Mouse (Mus musculus): ENCODE data around the gene Reep6. TPM values are rescaled to one million over a fixed set of nuclear protein-coding genes. Genes with fewer than 3 reads are reported as not detected.

Reep6 gene
- polyA plus RNA-seq, 1 experiment from 2014 or later, result 2.0 TPM

DNA sequence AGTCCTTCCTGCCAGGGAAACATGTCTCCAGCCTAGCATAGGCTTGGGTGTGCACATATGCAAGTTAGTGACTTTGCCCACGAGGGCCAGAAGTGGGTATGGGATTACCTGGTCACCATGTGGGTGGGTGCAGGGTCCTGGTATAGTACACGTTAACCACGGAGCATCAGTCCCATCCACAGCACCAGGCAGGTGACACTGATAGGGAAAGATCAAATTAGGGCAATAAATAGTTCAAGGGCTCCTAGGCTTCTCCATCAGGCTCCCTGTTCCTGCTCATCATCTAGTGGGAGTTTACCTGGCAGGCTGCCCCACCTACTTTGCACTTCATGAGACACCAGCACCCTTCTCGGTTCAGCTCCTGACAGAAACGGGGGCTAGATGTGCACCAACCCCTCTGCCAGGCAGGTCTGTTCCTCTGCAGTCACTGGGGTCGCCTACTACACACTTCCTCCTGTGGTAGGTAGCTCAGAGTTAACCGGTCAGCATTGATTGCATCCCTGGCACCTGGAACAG, 34.9 kb upstream of the Reep6 start:
- Histone ChIP-seq H3K9me3 (replicated peaks) (no peaks in the 10 kb centered on the region), H3K27ac (peak overlapping the region; percentile 90; the same call in 1 of the 2 replicates), H3K9ac (peak overlapping the region; percentile 99; the same call in 1 of the 2 replicates), H3K4me2 (0 out of 2 replicates have a peak overlapping the region, but pooled peaks have one; percentile 86), H3K4me3 (no peak overlapping the region), H3K27me3 (no peaks in the 10 kb centered on the region), H3K36me3 (ENCODE audit: poor library complexity, severe bottlenecking) (peaks cover 20% of the 10 kb centered on the region), H3K4me1 (peaks cover 70% of the 10 kb centered on the region)
- WGBS, result 45% methylated on average over 7 of the region's 7 CpGs
- ATAC-seq, result no peak

DNA sequence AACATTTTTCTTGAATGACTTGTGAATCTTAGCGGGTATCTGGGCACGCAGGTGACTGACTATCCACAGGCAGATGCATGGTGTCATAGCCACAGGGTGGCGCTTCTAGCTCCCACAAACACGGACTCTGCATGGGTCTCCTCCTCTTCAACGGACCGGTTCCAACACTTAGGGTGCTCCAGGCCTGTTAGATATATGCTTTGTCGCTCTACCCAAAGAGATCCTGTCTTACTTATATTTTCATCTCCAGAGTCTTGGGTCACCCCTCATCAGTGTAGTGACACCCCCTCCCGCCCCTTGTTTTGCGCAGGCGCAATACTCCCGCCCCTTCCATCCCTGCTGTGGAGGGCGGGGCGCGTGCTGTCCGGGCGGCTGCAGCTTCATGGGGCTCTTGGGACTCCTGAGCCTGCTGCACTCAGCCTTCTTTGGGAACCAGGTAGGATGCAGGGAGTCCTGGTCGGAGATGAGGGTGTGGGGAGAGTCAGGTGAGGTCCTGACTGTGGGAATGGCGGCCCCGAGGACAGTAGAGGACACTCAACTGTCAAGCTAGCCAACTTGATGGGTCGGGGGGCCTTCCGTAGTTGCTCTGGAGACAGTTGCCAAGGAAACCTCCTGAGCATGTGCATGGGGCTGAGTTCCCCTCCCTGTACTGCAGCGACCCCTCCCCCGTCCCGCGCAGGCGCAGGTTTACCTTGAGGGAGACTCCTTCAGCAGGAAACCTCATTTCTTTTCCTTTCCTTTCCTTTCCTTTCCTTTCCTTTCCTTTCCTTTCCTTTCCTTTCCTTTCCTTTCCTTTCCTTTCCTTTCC, 33.9 kb upstream of the Reep6 start, which contains the start of gene Apc2:
Apc2 (plus strand) TSS at position 360 of the 808 bp plus-strand sequence.
- Histone ChIP-seq H3K4me2 (peak within 1 kb of the TSS; percentile 86), H3K27ac (peak within 1 kb of the TSS; percentile 90), H3K9ac (peak within 1 kb of the TSS; percentile 99), H3K9me3 (replicated peaks) (no peaks in the 10 kb centered on the region), H3K36me3 (ENCODE audit: poor library complexity, severe bottlenecking) (peaks cover 20% of the 10 kb centered on the region), H3K27me3 (no peaks in the 10 kb centered on the region), H3K4me1 (peaks cover 80% of the 10 kb centered on the region), H3K4me3 (peak within 1 kb of the TSS; percentile 73)
- ATAC-seq, result peak; percentile 39
- under 1% methylated on average over 26 of the region's 26 CpGs for WGBS

DNA sequence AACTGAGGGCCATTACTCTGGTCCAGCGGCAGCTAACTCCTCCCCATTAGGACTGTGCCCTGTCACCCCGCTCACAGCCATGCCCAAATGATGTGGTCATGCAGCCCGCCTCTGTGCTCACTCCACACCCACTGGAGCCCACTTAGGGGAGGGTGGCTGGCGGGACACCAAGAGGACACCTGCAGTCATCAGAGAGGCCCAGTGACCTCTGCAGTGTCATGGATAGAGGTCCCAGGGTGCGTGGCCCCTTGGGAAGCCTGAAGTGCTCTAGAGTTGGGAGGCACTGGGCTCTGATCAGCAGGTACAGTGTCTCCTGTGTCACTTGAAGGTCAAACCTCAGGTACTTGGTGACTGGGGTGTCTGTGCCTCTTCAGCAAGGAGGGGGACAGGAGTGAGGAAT, 32.9 kb upstream of the Reep6 start:
- Histone ChIP-seq H3K27ac (peak overlapping the region; percentile 90), H3K36me3 (ENCODE audit: poor library complexity, severe bottlenecking) (peaks cover 24% of the 10 kb centered on the region), H3K9ac (peak overlapping the region; percentile 99), H3K4me2 (peak overlapping the region; percentile 86), H3K9me3 (replicated peaks) (no peaks in the 10 kb centered on the region), H3K4me1 (peaks cover 88% of the 10 kb centered on the region), H3K27me3 (no peaks in the 10 kb centered on the region), H3K4me3 (peak overlapping the region; percentile 73)
- ATAC-seq, result no peak
- 79% methylated on average over 5 of the region's 5 CpGs for WGBS

DNA sequence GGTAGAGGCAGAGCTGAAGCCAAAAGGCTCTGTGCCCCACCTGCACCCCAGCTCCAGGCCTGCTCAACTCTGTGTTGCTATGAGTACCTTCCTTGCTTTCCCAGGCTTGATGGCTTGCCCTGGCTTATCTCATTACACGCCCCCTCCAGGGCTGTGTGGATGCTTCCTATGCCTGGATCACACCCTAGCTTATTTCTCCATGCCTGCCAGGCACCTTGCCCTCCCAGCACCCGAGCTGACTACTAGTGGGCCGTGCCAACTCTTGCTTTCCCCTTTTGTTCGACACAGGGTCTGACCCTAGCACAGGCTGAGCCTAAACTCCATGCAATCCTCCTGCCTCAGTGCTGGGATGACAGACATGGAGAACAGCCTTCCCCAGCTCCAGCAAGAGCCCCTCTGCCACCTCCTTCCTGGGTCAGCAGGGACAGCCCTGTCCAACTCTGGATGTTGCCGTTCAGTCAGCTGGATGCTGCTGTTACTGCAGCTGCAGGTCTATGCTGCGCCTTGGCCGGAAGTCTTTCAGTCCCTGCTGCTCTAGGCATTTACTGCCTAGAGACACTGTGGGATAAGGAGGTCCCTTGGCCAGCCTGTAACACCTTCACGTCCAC, 32.1 kb upstream of the Reep6 start:
- no peaks in the 10 kb centered on the region for H3K27me3 ChIP-seq
- peak overlapping the region; percentile 86 for H3K4me2 ChIP-seq
- no peaks in the 10 kb centered on the region for H3K9me3 ChIP-seq (replicated peaks)
- peaks cover 32% of the 10 kb centered on the region for H3K36me3 ChIP-seq (ENCODE audit: poor library complexity, severe bottlenecking)
- H3K27ac ChIP-seq, result peak overlapping the region; percentile 98; the same call in 1 of the 2 replicates
- H3K4me3 ChIP-seq, result peak overlapping the region; percentile 73; the same call in 1 of the 2 replicates
- ATAC-seq, result no peak
- WGBS, result 73% methylated on average over 8 of the region's 8 CpGs
- peaks cover 93% of the 10 kb centered on the region for H3K4me1 ChIP-seq
- peak overlapping the region; percentile 99 for H3K9ac ChIP-seq

DNA sequence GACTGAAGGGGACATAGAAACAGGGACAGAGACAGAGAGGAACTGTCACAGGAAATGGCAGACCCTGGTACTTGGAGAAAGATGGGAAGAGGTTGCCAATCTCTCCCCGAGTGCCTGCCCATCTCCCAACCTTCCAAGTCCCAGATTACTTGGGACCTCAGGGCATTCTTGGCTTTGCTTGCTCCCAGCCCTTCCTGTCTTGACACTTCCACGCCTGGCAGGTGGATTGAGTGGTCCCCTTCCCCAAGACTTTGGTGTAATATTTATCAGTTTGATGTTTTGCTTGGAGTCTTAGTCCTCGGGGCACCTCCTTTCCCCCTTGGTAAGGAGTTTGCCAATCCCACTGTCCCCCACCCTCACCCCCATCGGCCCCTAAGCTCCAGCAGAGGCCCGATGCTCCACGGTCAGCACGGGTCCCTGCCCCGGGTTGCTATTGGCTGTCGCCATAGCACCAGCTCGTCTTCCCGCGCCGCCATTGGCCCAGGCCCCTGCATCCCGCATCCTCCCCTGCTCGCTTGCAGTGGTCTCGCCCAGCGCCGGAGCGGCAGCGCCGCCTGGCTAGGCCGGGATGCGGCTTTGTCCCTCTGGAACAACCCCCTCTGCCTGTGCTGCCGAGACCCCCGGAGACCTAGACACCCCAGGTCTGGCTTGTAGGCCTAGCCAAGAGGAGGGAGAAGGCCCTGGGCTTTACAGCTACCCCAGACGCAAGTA, 31.0 kb upstream of the Reep6 start:
- H3K9me3 ChIP-seq (replicated peaks), result no peaks in the 10 kb centered on the region
- ATAC-seq, result peak; percentile 86
- H3K4me1 ChIP-seq, result peaks cover 94% of the 10 kb centered on the region
- peak overlapping the region; percentile 98 for H3K27ac ChIP-seq
- H3K9ac ChIP-seq, result peak overlapping the region; percentile 99
- no peaks in the 10 kb centered on the region for H3K27me3 ChIP-seq
- H3K4me3 ChIP-seq, result peak overlapping the region; percentile 73
- peaks cover 36% of the 10 kb centered on the region for H3K36me3 ChIP-seq (ENCODE audit: poor library complexity, severe bottlenecking)
- H3K4me2 ChIP-seq, result peak overlapping the region; percentile 86
- 2% methylated on average over 24 of the region's 26 CpGs for WGBS

DNA sequence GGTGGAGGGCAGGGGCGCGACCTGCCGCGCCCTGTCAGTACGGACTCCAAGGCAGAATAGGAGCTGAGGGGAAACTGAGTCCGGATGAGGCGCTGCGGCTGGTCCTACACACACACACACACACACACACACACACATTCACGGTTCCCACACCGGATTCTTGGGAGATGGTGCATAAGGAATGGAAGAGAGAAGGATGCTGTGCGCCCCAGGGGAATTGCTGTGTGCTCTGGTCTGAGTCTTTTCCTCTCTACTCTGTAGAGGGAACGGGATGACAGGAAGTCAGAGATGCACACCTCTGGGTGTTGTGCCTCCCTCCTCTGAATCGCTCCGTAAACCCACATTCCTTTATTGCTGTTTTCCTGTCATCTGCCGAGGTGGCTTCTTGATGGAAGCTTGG, 30.5 kb upstream of the Reep6 start:
- peak overlapping the region; percentile 98 for H3K27ac ChIP-seq
- H3K36me3 ChIP-seq (ENCODE audit: poor library complexity, severe bottlenecking), result peaks cover 36% of the 10 kb centered on the region
- ATAC-seq, result no peak
- no peaks in the 10 kb centered on the region for H3K27me3 ChIP-seq
- H3K9ac ChIP-seq, result peak overlapping the region; percentile 99
- H3K4me1 ChIP-seq, result peaks cover 94% of the 10 kb centered on the region
- peak overlapping the region; percentile 86 for H3K4me2 ChIP-seq
- WGBS, result 4% methylated on average over 15 of the region's 15 CpGs
- no peaks in the 10 kb centered on the region for H3K9me3 ChIP-seq (replicated peaks)
- peak overlapping the region; percentile 73 for H3K4me3 ChIP-seq

DNA sequence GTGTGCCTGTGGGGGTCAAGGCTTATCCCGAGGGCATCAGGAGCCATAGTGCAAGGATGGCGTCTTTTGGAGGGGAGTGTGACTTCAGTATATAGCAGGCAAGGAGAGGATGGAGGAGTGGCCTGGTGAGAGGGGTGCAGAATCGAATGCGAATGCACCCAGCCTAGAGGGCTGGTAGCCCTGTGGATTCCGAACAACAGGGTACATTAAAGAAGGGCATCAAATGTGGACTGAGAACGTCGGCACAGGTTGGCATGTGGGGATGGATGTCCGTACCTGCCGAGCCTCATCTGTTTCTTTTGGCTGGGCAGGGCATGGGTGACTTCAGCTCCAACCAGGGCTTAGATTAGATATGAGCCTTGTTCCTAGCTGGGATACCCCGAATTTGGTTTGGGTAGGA, 29.9 kb upstream of the Reep6 start:
- Histone ChIP-seq H3K9me3 (replicated peaks) (no peaks in the 10 kb centered on the region), H3K4me1 (peaks cover 94% of the 10 kb centered on the region), H3K27ac (peak overlapping the region; percentile 98), H3K27me3 (no peaks in the 10 kb centered on the region), H3K9ac (peak overlapping the region; percentile 99), H3K4me2 (peak overlapping the region; percentile 86), H3K36me3 (ENCODE audit: poor library complexity, severe bottlenecking) (peaks cover 36% of the 10 kb centered on the region), H3K4me3 (peak overlapping the region; percentile 73)
- ATAC-seq, result no peak
- WGBS, result 43% methylated on average over 10 of the region's 10 CpGs

DNA sequence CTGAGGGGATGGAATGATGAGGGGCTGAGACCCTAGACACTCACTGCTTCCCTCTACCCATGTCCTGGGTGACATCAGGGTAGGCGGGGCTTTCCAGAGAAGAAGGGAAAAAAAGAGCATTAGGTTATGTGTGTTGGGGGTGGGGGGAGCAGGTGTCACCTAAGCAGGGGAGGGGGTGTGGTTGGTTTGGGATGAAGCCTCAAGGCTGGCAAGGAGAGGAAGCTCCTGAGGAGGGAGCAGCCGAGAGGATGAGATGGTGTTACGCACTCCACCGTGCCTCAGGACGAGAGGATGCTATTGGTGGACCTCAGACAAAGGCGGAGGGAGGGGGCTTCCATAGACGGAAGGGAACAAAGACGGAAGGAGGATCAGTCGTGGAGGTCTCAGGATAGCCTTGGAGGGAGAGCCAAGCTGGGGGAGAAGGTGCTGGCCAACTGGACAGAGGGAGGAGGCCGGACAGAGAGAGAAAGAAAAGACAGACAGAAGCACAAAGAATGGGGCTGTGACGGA, 29.0 kb upstream of the Reep6 start:
- Histone ChIP-seq H3K36me3 (ENCODE audit: poor library complexity, severe bottlenecking) (peaks cover 42% of the 10 kb centered on the region), H3K4me1 (peaks cover 91% of the 10 kb centered on the region), H3K4me3 (peak overlapping the region; percentile 73), H3K27me3 (no peaks in the 10 kb centered on the region), H3K27ac (peak overlapping the region; percentile 98), H3K4me2 (peak overlapping the region; percentile 86), H3K9me3 (replicated peaks) (no peaks in the 10 kb centered on the region), H3K9ac (peak overlapping the region; percentile 99)
- ATAC-seq, result peak; percentile 83
- WGBS, result 5% methylated on average over 11 of the region's 11 CpGs

DNA sequence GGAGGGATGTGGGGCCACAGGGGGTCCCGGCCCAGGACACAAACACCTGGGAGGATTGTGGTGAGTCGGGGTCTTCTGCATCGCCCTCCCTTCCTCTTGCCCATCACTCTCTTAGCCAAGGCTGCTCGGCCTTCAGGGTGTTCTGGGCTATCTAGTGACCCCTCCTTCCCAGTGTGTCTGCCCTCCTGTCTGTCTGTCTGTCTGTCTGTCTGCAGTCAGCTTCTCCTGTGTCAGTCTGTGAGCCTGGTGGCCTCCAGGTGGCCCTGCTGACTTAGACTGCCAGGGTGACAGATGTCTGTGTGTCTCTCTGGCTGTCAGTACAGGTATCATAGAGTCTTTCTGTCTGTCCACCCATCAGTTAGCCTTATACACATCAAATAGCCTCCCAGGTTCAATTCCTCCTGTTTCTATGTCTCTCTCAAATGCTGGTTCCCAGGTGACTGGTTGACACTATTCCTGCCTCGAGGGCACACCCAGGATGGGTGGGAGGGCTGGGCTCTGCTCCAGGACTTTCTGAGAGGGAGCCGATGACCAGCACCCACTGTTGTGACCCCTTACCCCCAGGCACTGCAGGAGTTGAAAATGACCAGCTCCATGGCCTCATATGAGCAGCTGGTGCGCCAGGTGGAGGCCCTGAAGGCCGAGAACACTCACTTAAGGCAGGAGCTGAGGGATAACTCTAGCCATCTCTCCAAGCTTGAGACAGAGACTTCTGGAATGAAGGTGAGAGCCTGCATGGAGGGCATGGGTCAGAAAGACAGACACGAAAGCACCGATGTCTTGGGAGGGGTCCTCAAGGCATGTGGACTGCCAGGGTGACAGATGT, 28.3 kb upstream of the Reep6 start:
- Histone ChIP-seq H3K36me3 (ENCODE audit: poor library complexity, severe bottlenecking) (peaks cover 50% of the 10 kb centered on the region), H3K9me3 (replicated peaks) (no peaks in the 10 kb centered on the region), H3K27me3 (no peaks in the 10 kb centered on the region), H3K9ac (peak overlapping the region; percentile 99), H3K4me3 (peak overlapping the region; percentile 73), H3K27ac (peak overlapping the region; percentile 98), H3K4me1 (peaks cover 88% of the 10 kb centered on the region), H3K4me2 (peak overlapping the region; percentile 86)
- WGBS, result 70% methylated on average over 9 of the region's 10 CpGs
- no peak; the same call in 1 of the 2 replicates for ATAC-seq

DNA sequence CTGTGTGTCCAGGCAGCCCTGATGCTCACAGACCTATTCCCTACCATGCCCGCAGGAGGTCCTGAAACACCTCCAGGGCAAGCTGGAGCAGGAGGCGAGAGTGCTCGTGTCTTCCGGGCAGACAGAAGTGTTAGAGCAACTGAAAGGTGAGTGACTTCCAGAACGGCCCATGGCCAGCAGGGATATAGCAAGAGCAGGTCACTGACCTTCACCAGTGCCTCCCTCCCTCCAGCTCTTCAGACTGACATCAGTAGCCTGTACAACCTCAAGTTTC, 27.7 kb upstream of the Reep6 start:
- no peaks in the 10 kb centered on the region for H3K9me3 ChIP-seq (replicated peaks)
- H3K4me2 ChIP-seq, result peak overlapping the region; percentile 86
- no peak for ATAC-seq
- H3K4me3 ChIP-seq, result peak overlapping the region; percentile 73
- H3K27ac ChIP-seq, result peak overlapping the region; percentile 98; the same call in 1 of the 2 replicates
- H3K4me1 ChIP-seq, result peaks cover 83% of the 10 kb centered on the region
- peak overlapping the region; percentile 99 for H3K9ac ChIP-seq
- peaks cover 55% of the 10 kb centered on the region for H3K36me3 ChIP-seq (ENCODE audit: poor library complexity, severe bottlenecking)
- WGBS, result 62% methylated on average over 5 of the region's 5 CpGs
- H3K27me3 ChIP-seq, result no peaks in the 10 kb centered on the region

DNA sequence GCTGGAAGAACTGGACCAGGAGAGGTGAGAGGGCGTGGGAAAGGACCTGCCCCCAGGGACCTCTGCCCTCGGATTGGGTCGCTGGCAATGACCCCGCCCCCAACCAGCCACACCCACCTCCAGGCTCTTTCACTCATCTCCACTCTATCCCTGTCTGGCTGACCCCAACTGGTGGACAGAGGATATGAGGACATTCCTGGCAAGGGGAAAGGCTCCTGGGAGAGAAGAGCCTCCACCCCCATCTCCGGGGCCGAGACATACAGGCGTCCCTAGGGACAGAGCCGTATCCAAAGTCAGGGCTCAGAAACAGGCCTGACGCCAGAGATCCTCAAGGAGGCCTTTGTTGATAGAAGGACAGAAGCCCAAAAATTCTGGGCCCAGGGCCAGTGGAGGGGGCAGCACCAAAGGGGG, 27.3 kb upstream of the Reep6 start:
- Histone ChIP-seq H3K9ac (peak overlapping the region; percentile 99), H3K36me3 (ENCODE audit: poor library complexity, severe bottlenecking) (peaks cover 60% of the 10 kb centered on the region), H3K27ac (peak overlapping the region; percentile 26; the same call in 1 of the 2 replicates), H3K27me3 (no peaks in the 10 kb centered on the region), H3K4me2 (peak overlapping the region; percentile 86), H3K4me1 (peaks cover 78% of the 10 kb centered on the region), H3K9me3 (replicated peaks) (no peaks in the 10 kb centered on the region), H3K4me3 (peak overlapping the region; percentile 73)
- no peak for ATAC-seq
- 21% methylated on average over 9 of the region's 9 CpGs for WGBS
